Mouse (Mus musculus) cerebellum, postnatal 14 days (tissue): ENCODE data around the gene Rbm47.
A peak's percentile ranks its signal among the peaks of the same experiment; 100 is the strongest.

Experiments used
- DNase-seq, 2 experiments: peaks; one replicate each; pipeline ENCODE4 v3.0.0; 2021; ENCODE audit warnings: mixed read lengths in 2 of 2

Gene Rbm47

GRCm38 (mm10) chr5:66156431-66156962, 16.4 kb downstream of the Rbm47 start:
- no peak for DNase-seq

- no peak for DNase-seq
These were observed 18.3 kb downstream of the Rbm47 start for GRCm38 (mm10) chr5:66154616-66155015.

GRCm38 (mm10) chr5:66153486-66153885, 19.4 kb downstream of the Rbm47 start:
- DNase-seq, result no peak

- peak; percentile 7 to 11 for DNase-seq
These were observed 21.4 kb downstream of the Rbm47 start for GRCm38 (mm10) chr5:66151301-66152188.

GRCm38 (mm10) chr5:66150706-66151300, 22.1 kb downstream of the Rbm47 start:
- peak; percentile 38 to 57 for DNase-seq

GRCm38 (mm10) chr5:66150106-66150705, 22.7 kb downstream of the Rbm47 start:
- DNase-seq, result no peak

- DNase-seq, result no peak
These were observed 23.3 kb downstream of the Rbm47 start for GRCm38 (mm10) chr5:66149571-66149970.

- no peak for DNase-seq
These were observed 23.8 kb downstream of the Rbm47 start for GRCm38 (mm10) chr5:66149111-66149510.

GRCm38 (mm10) chr5:66147313-66147712, 25.6 kb downstream of the Rbm47 start:
- no peak for DNase-seq

GRCm38 (mm10) chr5:66145583-66145982, 27.3 kb downstream of the Rbm47 start:
- no peak for DNase-seq

- DNase-seq, result no peak
These were observed 29.6 kb downstream of the Rbm47 start for GRCm38 (mm10) chr5:66143093-66144032.

GRCm38 (mm10) chr5:66141474-66141873, 31.4 kb downstream of the Rbm47 start:
- DNase-seq, result no peak

- no peak for DNase-seq
These were observed 33.2 kb downstream of the Rbm47 start for GRCm38 (mm10) chr5:66139634-66140295.

GRCm38 (mm10) chr5:66139171-66139570, 33.7 kb downstream of the Rbm47 start:
- DNase-seq, result no peak

- DNase-seq, result no peak
These were observed 34.3 kb downstream of the Rbm47 start for GRCm38 (mm10) chr5:66138597-66138996.

- no peak for DNase-seq
These were observed 35.7 kb downstream of the Rbm47 start for GRCm38 (mm10) chr5:66137250-66137649.

GRCm38 (mm10) chr5:66135853-66136210, 37.1 kb downstream of the Rbm47 start:
- no peak for DNase-seq

GRCm38 (mm10) chr5:66135161-66135852, 37.6 kb downstream of the Rbm47 start:
- DNase-seq, result no peak

GRCm38 (mm10) chr5:66134578-66134977, 38.3 kb downstream of the Rbm47 start:
- DNase-seq, result no peak

GRCm38 (mm10) chr5:66128948-66129347, 44.0 kb downstream of the Rbm47 start:
- no peak for DNase-seq

GRCm38 (mm10) chr5:66125418-66125817, 47.5 kb downstream of the Rbm47 start:
- DNase-seq, result no peak
